Mouse (Mus musculus) MN1 (cell line): Measurements from ENCODE around the gene Nr6a1.

Experiments
- DNase-seq: peaks from one replicate; pipeline ENCODE4 v3.0.0-alpha.2; 2016; ENCODE audit warnings: low spot score

Gene Nr6a1

DNA sequence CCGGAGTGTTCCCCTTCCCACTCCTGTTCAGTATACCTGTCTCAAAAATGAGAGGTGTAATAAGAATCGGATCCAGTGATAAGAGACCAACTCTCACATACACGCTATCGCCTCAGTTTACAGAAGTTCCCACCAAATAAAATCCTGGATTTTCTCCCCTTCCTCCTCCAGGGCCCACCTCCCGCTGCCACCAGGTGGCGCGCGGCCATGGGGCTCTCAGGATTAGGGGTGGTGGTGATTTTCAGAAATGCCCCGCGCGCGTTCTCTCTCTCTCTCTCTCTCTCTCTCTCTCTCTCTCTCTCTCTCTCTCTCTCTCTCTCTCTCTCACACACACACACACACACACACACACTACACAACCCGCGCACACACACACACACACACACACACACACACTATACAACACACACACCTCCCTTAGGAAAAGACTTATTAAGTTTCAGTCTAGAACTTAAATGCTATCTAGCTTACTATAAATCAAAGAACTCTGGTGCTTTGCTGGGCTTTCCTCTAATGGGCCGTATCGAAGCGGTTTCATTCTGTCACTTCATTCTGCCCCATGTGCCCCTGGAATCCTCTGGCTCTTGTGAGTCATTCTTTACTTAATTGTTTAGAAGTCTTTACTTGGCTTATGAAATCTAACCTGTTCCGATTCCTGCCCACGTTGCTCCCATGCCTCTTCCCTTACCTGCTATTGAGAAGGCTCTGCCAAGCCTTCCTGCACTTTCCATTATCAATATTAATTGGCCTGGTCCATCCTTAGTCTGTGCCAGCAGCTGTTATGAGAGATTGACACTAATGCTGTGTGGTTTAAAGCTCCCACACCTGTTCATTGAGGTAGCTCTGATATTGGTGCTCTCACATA is at the start of gene Nr6a1:
Gene Nr6a1 (minus strand): TSS at position 574 of the 865 bp plus-strand sequence.
- peak; percentile 91 for DNase-seq

DNA sequence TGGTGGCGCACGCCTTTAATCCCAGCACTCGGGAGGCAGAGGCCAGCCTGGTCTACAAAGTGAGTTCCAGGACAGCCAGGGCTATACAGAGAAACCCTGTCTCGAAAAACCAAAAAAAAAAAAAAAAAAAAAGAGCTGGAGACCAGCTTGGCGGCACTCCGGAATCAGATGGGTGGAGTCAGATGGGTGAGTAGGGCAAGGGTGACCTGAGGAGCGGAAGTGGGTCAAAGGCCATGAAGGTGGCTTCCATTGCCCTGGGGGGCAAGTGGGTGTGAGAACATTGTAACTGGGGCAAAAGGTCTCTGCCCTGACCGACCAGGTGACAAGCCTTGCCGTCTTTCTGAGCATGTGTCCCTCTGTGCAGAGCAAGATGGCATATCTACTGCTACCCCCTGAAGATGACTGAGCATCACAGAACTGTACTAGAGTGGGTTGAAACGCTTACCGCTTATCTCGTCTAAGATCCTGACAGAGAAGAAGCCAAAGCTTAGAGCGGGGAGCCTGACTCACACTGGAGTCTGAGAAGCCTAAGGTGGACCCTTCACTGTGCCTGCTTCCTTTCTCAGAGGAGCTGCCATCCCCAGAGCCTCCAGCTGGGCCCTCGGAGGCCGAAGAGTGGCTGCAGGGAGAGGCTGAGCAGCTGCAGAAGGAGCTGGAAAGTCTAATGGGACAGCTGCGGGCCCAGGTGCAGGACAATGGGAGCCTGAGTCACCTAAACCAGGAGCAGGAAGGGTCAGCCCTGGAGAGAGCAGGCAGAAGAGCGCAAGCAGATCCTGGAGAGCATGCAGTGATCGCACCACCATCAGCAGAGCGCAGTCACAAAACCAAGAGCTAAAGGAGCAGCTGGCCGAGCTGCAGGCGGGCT is 48.7 kb upstream of the Nr6a1 start:
- DNase-seq = no peak

DNA sequence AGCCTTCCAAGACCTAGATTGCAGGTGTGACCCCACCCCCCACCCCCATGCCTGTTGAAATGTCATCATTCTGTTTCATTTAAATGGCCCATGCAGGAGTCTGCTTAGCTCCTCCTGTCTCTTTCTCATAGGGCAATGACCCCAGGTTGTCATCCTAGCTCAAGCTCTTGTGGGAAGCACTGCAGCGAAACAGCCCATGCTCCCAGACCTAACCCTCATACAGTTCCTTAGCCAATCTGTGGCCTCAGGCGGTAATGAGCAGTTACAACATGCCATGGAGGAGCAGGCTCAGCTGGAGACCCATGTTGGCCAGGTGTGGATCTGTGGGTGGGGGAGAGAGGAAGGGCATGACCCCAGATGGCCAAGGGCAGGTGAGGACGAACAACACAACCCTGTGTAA is 47.7 kb upstream of the Nr6a1 start:
- no peak for DNase-seq

DNA sequence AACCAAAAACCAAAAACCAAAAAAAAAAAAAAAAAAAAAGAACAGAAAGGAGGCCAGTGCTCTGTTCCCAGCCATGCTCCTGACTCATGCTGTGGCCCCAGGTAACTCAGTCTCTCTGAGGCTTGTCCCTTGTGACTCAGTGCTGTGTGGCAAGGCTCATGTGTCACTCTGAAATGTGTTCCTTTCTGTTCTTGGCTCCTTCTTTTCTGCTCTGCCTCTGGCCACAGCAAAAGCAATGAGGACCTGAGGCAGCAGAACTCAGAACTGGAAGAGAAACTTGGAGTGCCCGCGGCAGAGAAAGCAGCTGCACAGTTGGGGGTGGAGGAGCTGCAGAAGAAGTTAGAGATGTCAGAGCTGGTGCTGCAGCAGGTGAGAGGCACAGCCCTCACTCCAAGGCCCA is 46.7 kb upstream of the Nr6a1 start:
- DNase-seq = no peak

DNA sequence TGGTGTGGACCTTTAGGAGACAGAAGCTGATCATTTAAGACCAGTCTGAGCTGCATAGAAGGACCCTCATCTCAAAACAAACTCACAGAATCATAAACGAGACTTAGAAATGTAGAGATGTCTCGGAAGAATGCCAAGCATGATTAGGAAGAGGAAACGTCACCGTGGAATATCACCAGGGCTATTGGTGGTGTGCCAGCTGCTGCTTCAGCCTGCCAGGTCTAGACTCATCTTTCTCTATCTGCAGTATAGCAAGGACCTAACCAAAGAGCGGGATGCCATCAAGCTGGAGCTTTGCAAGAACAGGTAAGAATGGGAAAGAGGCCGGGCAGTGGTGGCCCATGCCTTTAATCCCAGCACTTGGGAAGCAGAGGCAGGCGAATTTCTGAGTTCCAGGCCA is 46.2 kb upstream of the Nr6a1 start:
- DNase-seq = no peak

DNA sequence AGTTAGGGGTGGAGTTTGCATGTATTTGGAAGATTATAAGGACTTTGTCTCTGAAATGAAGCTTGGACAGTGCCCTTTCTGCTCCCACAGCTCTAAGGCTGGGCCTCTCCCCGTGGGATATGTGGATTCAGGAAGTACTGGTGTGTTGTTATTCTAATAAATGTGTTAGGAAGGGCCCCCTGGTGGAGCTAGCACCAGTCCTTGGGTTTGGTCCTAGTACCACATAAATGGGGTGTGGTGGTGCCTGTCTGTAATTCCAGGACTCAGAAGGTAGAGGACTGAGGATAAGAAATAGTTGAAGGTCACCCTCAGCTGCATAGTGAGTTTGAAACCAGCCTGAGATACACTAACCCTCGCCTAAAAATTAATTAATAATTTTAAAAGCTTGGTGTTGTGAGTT is 45.7 kb upstream of the Nr6a1 start:
- no peak for DNase-seq

DNA sequence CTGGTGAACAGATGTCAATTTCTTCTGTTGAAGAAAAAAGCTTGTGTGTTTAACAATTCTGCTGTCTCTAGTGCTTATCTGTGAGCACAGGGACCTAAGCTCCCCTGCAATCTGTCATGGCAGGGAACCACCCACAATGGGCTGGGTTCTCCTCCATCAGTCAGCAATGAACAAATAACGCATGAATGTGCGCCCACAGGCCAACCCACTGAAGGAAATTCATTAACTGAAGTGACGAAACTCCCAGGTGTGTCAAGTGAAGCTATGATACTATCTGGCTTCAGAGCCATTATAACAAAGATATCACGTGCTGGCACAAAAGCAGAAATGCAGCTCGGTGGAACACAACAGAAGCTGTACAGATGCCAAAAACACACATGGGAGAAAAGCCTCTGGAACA is 42.6 kb upstream of the Nr6a1 start:
- DNase-seq = no peak

DNA sequence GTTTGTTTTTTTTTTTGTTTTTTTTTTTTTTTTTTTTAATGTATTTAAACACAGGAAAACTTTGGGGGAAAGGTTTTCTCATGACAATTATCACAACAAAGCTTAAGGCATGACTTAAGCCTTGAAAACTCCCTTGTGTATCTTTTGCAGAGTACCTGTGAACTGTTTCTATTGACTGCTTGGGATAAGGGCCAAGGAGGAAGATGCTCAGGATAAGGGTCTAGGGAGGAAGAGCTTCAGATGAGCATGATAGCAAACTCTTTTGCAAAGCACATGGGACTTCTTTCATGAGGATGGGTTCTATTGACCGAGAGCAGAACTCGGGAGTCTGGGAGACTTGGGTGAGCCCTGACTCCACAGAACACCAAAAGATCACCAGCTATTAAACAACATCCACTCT is 42.2 kb upstream of the Nr6a1 start:
- DNase-seq = no peak

DNA sequence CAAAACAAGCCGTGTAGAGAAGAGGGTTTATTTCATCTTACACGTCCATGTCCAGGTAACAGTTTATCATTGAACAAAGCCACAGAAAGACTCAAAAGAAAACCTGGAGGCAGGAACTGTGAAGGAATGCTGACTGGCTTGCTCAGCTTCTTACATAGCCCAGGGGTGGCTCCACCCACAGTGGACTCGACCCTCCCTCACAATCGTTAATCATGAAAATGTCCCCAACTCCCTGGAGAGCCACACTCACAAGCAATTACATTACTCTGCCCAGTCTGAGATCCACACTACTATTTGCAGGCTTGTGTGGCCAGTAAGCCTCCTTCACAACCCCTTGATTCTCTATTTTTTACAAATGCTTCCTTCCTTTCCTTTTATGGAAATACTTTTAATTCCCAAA is 36.7 kb upstream of the Nr6a1 start:
- peak; percentile 41 for DNase-seq

DNA sequence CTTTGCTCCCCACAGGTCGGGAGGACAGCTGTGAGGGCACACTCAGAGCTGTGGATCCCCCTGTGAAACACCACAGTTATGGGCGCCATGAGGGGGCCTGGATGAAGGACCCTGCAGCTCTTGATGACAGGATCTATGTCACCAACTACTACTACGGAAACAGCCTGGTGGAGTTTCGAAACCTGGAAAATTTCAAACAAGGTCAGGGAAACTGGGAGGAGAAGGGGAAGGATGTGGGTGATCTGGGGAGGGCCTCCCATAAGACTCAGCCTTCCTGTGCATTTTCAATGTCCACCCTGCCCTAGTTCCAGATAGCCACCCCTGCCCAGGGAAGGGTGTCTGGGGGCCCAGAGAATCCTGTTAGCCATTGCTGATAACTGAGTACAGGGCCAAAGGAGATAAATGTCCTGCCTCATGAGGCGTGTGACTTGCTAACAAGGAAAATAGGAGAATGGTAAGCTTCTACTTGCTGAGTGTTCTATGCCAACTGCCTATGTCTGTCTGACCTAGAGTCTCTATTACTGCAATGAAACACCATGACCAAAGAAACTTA is 30.3 kb upstream of the Nr6a1 start:
- no peak for DNase-seq

DNA sequence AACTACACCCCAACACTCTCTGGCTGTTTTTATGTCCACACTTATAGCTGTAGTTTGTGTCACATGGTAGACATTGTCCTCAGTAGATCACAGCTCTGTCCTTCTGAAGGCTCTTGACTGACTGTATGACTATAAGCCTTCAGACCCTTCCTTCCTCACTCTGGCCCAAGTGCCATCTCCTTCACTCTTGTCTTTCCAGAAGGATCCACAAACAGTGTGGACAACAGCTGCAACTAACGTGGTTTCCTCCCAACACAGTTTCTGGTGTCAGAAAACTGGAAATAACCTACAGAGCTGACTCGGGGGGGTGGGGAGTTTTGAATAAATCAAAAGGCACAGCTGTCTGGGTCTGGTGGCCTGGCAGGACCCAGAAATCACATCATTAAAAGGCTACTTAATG is 28.6 kb upstream of the Nr6a1 start:
- DNase-seq = no peak

DNA sequence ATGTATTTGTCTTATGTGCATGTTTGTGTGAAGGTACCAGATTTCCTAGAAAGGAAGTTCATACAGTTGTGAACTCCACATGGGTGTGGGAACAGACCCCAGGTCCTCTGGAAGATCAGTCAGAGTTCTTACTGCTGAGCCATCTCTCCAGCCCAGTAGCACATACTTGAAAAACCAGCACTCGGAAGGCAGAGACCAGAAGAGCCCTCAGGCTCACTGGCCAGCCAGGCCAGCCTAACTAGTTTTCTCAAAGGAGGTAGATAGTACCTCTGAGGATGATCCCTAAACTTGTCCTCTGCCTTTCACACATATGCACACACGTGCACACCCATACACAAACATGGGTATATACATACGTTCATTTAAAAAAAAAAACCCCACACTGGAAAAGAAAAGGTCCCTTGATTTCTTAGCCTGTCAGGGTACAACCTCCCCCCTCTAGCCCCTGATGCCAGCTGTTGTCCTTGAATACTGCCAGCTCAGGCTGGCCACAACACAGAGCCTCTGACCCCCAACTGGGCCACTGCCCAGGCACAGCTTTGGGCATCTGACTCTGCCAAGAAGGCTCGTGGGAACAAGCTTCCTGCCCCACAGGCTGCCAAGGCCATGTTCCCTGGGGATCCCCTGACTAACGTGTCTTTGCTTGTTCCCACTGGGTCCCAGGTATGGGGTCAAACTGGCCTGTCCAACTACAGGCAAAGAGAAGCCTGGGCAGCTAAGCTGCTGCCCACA is 25.8 kb upstream of the Nr6a1 start:
- no peak for DNase-seq

DNA sequence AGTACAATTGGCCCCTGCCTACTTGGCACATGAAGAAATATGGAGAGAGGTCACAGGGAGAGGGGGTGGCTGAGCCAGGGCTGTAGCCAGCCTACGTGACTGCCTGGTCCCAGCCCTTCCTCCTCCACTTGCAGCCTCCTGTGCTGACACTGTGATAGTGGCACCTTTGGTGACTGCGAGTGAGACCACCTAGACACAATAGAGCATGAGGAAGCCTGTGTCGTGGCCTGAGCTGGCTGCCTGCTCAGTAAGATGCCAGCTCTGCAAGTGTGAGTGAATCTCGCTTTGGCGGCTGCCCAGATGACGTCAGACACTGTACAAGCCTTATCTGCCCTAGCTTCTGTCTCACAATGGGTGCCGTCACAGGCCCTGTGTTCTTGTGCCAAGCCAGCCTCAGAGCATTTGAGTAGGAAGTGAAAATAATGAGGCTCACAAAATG is 22.8 kb upstream of the Nr6a1 start:
- peak; percentile 92 for DNase-seq

DNA sequence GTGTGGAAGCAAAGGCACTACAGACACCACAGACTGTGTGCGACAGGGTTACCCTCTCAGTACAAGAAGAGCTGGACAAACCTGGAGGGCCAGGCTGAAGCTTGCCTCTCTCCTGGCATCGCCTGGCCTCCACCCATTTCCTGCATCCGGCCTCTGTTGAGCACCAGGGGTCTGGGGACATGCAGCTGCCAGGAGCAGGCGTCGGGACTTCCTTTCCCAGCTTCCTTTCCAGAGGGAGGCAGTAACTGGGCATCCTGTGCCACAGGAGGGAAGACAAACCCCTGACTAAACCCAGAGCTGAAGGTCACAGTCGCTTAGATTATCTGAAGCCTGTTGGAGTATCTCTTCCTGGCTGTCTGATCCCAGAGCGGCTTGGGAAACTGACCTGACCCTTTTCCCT is 20.1 kb upstream of the Nr6a1 start:
- peak; percentile 34 for DNase-seq

DNA sequence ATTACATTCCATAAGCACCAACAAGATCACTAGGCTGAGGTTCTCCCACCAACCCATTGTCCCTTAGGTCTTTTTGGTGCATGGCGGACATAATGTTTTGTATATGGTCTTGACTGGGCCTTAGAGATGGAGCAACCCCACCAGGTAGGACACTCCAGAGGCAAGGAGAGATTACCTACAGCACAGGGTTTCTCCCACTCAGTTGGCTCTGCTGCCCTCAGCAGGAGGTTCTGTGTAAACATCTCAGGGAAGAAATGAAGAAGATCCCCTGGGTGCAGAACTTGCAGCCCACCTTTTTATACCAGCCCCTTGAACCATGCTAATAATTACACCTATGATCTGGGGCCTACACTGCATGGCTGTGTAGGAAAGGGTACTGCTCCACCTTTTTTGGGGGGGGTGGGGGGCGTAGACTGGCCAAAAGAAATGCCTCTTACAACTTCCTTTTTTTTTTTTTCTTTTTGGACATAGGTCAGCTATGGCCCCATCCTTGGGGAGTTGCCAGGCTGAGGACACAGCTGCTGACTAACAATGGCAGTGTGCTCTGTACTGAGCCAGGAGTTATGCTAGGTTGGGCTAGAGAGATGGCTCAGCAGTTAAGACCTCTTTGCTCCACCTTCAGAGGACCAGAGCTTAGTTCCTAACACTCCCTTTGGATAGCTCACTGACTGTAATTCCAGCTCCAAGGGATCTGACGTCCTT is 17.1 kb upstream of the Nr6a1 start:
- DNase-seq = no peak

DNA sequence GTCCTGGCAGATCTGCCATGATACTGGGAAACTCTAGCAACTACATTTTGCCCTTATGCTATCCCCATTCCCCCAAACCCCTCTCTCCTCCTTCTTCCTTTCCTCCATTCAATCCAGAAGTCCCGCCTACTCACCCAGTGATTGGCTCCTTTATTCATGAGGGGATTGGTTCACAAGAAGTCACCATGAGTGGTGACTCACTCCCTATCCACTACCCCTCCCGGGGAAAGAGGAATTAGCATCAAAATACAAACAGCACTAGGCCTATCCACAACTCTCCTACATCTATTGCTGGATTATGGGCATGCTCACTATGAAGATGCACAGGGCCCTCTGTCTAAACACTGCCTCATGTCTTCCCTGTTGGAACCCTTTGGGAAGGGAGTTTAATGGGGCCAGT is 16.5 kb upstream of the Nr6a1 start:
- no peak for DNase-seq

DNA sequence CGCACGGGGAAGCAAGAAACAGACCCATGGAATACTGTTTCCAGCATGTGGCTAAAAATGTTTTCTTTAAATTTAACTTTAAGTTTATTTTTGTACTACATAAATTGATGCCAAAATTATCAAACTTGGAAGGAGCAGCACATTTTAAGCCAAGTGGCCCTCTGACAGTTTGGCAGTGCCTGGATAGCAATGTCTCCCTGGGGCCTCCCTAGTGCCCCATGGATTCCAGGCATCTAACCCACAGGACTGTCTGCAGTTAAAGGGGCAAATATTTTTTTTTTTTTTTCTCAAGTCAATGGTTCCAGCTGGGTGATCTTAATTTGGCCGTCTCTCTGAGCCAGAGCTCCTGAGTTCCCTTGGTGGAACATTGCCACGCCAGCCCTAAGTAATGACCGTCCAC is 15.7 kb upstream of the Nr6a1 start:
- no peak for DNase-seq

DNA sequence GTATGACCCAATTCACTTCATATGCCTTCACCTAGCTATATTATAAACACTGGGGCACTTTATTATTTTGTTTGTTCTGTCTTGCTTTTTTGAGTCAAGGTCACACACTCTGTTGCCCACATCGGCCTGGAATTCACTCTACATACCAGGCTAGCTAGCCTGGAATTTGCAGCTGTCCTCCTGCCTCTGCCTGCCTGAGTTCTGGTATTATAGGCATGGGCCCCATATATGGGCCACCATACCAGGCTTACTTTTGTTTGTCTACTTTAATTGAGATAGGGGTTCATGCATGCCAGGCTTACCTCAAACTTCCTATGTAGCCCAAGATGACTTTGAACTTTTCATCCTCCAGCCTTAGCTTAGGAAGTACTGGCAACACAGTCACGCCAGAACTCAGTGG is 14.4 kb upstream of the Nr6a1 start:
- no peak for DNase-seq

DNA sequence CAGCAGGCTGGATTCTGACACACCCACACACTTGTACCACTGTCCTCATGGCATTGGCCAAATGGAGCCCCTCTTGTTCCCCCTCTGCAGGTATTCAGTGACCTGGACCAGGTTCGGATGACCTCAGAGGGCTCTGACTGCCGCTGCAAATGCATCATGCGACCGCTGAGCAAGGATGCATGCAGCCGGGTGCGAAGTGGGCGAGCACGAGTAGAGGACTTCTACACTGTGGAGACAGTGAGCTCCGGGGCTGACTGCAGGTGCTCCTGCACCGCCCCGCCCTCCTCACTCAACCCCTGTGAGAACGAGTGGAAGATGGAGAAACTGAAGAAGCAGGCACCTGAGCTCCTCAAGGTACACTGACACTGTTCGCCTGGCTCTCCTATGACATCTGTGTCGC is 13.9 kb upstream of the Nr6a1 start:
- no peak for DNase-seq

DNA sequence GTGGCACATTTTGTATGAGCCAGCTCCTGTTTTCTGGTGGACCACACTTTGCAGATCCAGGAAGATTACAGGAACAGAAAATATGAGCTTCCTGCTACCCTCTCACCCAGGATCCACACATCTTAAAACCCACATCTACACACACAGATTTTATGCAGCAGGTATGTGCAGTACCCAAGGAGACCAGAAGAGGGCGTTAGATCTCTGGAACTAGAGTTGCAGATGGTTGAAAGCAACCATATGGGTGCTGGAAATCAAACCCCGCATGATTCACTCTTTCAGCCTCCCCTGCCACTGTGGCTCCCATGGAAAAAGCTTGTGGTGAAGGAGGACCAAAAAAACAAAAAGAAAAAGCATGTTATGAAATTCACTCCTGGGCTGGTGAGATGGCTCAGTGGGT is 11.6 kb upstream of the Nr6a1 start:
- DNase-seq = no peak

DNA sequence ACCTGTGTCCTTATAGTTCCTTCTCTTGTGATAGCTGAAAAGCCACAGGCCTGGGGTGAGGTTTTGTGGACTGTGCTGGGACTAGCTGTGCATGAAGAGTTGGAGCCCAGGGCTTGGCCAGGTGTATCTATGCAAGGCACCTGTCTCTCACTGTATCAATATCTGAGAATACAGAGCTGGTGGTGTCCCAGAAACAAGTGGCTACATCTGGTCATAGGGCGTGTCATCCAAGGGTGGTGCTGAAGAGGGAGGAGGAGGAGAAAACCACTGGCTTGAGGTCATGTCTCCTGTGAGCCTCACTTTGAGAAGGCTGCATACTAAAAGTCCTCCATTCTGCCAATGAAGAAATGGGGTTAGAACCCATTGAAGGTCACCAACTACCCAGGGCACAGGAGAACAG is 10.5 kb upstream of the Nr6a1 start:
- DNase-seq = no peak

DNA sequence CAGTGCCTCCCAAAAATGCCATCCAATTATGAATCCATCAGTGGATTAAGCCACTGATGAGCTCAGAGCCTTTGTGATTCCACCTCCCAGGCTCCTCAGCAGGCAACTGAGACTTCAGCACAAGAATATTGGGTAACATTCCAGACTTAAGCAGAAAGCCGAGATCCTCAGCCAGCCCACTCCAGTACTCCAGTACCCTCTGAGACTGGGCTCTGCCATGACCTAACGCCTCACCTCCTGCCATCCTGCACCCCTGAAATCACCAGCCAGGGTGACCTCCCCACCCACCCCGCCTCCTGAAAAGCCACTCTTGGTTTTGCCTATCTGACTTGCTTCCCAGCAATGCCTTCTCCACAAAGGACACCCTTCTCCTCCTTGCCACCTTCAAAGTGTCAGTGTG is 9.9 kb upstream of the Nr6a1 start:
- no peak for DNase-seq
